Mouse (Mus musculus): ENCODE measurements around the gene Gnaz. TPM values are rescaled to one million over a fixed set of nuclear protein-coding genes. Genes with fewer than 3 reads are reported as not detected.

The Gnaz gene
- polyA plus RNA-seq, 1 experiment from 2014 or later, result 54.3 TPM

GRCm38 (mm10) chr10:75006889-75007662 lies 40.1 kb downstream of the Gnaz start:
- Histone ChIP-seq H3K27ac (ENCODE audit: low read length) (no peak overlapping the region), H3K4me3 (replicated peaks; ENCODE audit: low read length) (no peak overlapping the region), H3K4me2 (ENCODE audit: low read length) (no peak overlapping the region), H3K9me3 (ENCODE audit: control insufficient read depth, low read length) (no peaks in the 10 kb centered on the region), H3K4me1 (replicated peaks; ENCODE audit: control insufficient read depth, insufficient read depth, low read length) (peaks cover 13% of the 10 kb centered on the region), H3K36me3 (ENCODE audit: control insufficient read depth, insufficient read depth) (no peaks in the 10 kb centered on the region), H3K9ac (replicated peaks; ENCODE audit: low read depth, low read length) (no peak overlapping the region), H3K27me3 (replicated peaks; ENCODE audit: control insufficient read depth, insufficient read depth, low read length) (no peaks in the 10 kb centered on the region)
- 62% methylated on average over 8 of the region's 8 CpGs for WGBS
- peak; percentile 58 for ATAC-seq

- Histone ChIP-seq H3K36me3 (ENCODE audit: control insufficient read depth, insufficient read depth) (no peaks in the 10 kb centered on the region), H3K4me1 (replicated peaks; ENCODE audit: control insufficient read depth, insufficient read depth, low read length) (peaks cover 13% of the 10 kb centered on the region), H3K27me3 (replicated peaks; ENCODE audit: control insufficient read depth, insufficient read depth, low read length) (no peaks in the 10 kb centered on the region), H3K9me3 (ENCODE audit: control insufficient read depth, low read length) (no peaks in the 10 kb centered on the region), H3K4me2 (ENCODE audit: low read length) (no peak overlapping the region), H3K4me3 (replicated peaks; ENCODE audit: low read length) (no peak overlapping the region), H3K27ac (ENCODE audit: low read length) (no peak overlapping the region), H3K9ac (replicated peaks; ENCODE audit: low read depth, low read length) (no peak overlapping the region)
- WGBS, result 78% methylated on average over 15 of the region's 15 CpGs
- no peak for ATAC-seq
Measured at GRCm38 (mm10) chr10:75010704-75011103, 43.7 kb downstream of the Gnaz start.

- Histone ChIP-seq H3K4me1 (replicated peaks; ENCODE audit: control insufficient read depth, insufficient read depth, low read length) (peaks cover 3% of the 10 kb centered on the region), H3K36me3 (ENCODE audit: control insufficient read depth, insufficient read depth) (no peaks in the 10 kb centered on the region), H3K9ac (replicated peaks; ENCODE audit: low read depth, low read length) (no peak overlapping the region), H3K9me3 (ENCODE audit: control insufficient read depth, low read length) (no peaks in the 10 kb centered on the region), H3K27me3 (replicated peaks; ENCODE audit: control insufficient read depth, insufficient read depth, low read length) (no peaks in the 10 kb centered on the region), H3K4me3 (replicated peaks; ENCODE audit: low read length) (no peak overlapping the region), H3K4me2 (ENCODE audit: low read length) (no peak overlapping the region), H3K27ac (ENCODE audit: low read length) (no peak overlapping the region)
- 78% methylated on average over 14 of the region's 14 CpGs for WGBS
- no peak for ATAC-seq
Measured at GRCm38 (mm10) chr10:75015465-75015864, 48.5 kb downstream of the Gnaz start.

GRCm38 (mm10) chr10:75016481-75016880 lies 49.5 kb downstream of the Gnaz start:
- Histone ChIP-seq H3K27me3 (replicated peaks; ENCODE audit: control insufficient read depth, insufficient read depth, low read length) (no peaks in the 10 kb centered on the region), H3K4me1 (replicated peaks; ENCODE audit: control insufficient read depth, insufficient read depth, low read length) (no peaks in the 10 kb centered on the region), H3K27ac (ENCODE audit: low read length) (no peak overlapping the region), H3K36me3 (ENCODE audit: control insufficient read depth, insufficient read depth) (no peaks in the 10 kb centered on the region), H3K9me3 (ENCODE audit: control insufficient read depth, low read length) (no peaks in the 10 kb centered on the region), H3K4me2 (ENCODE audit: low read length) (no peak overlapping the region), H3K4me3 (replicated peaks; ENCODE audit: low read length) (no peak overlapping the region), H3K9ac (replicated peaks; ENCODE audit: low read depth, low read length) (no peak overlapping the region)
- 71% methylated on average over 4 of the region's 4 CpGs for WGBS
- no peak for ATAC-seq

- 79% methylated on average over 2 of the region's 2 CpGs for WGBS
- ATAC-seq, result no peak
- H3K27me3 ChIP-seq (replicated peaks; ENCODE audit: control insufficient read depth, insufficient read depth, low read length), result no peaks in the 10 kb centered on the region
- no peak overlapping the region for H3K4me3 ChIP-seq (replicated peaks; ENCODE audit: low read length)
- H3K36me3 ChIP-seq (ENCODE audit: control insufficient read depth, insufficient read depth), result no peaks in the 10 kb centered on the region
- H3K9ac ChIP-seq (replicated peaks; ENCODE audit: low read depth, low read length), result no peak overlapping the region
- H3K4me1 ChIP-seq (replicated peaks; ENCODE audit: control insufficient read depth, insufficient read depth, low read length), result no peaks in the 10 kb centered on the region
- H3K27ac ChIP-seq (ENCODE audit: low read length), result no peak overlapping the region
- H3K4me2 ChIP-seq (ENCODE audit: low read length), result no peak overlapping the region
- H3K9me3 ChIP-seq (ENCODE audit: control insufficient read depth, low read length), result no peaks in the 10 kb centered on the region
Measured at GRCm38 (mm10) chr10:75020271-75020670, 53.3 kb downstream of the Gnaz start.

GRCm38 (mm10) chr10:75021138-75021537 lies 54.2 kb downstream of the Gnaz start:
- no peak overlapping the region for H3K4me2 ChIP-seq (ENCODE audit: low read length)
- H3K9me3 ChIP-seq (ENCODE audit: control insufficient read depth, low read length), result no peaks in the 10 kb centered on the region
- no peak overlapping the region for H3K4me3 ChIP-seq (replicated peaks; ENCODE audit: low read length)
- WGBS, result 12% methylated on average over 6 of the region's 6 CpGs
- no peak overlapping the region for H3K9ac ChIP-seq (replicated peaks; ENCODE audit: low read depth, low read length)
- H3K36me3 ChIP-seq (ENCODE audit: control insufficient read depth, insufficient read depth), result no peaks in the 10 kb centered on the region
- H3K4me1 ChIP-seq (replicated peaks; ENCODE audit: control insufficient read depth, insufficient read depth, low read length), result no peaks in the 10 kb centered on the region
- ATAC-seq, result peak; percentile 57; the same call in 1 of the 2 replicates
- no peak overlapping the region for H3K27ac ChIP-seq (ENCODE audit: low read length)
- no peaks in the 10 kb centered on the region for H3K27me3 ChIP-seq (replicated peaks; ENCODE audit: control insufficient read depth, insufficient read depth, low read length)

- Histone ChIP-seq H3K36me3 (ENCODE audit: control insufficient read depth, insufficient read depth) (no peaks in the 10 kb centered on the region), H3K4me2 (ENCODE audit: low read length) (no peak overlapping the region), H3K9me3 (ENCODE audit: control insufficient read depth, low read length) (no peaks in the 10 kb centered on the region), H3K4me1 (replicated peaks; ENCODE audit: control insufficient read depth, insufficient read depth, low read length) (no peaks in the 10 kb centered on the region), H3K4me3 (replicated peaks; ENCODE audit: low read length) (no peak overlapping the region), H3K27ac (ENCODE audit: low read length) (no peak overlapping the region), H3K9ac (replicated peaks; ENCODE audit: low read depth, low read length) (no peak overlapping the region), H3K27me3 (replicated peaks; ENCODE audit: control insufficient read depth, insufficient read depth, low read length) (no peaks in the 10 kb centered on the region)
- 45% methylated on average over 8 of the region's 8 CpGs for WGBS
- 0 out of 2 replicates have a peak, but pooled peaks have one; percentile 26 for ATAC-seq
Measured at GRCm38 (mm10) chr10:75026491-75026890, 59.5 kb downstream of the Gnaz start.

- H3K27ac ChIP-seq (ENCODE audit: low read length), result no peak overlapping the region
- ATAC-seq, result no peak
- no peaks in the 10 kb centered on the region for H3K27me3 ChIP-seq (replicated peaks; ENCODE audit: control insufficient read depth, insufficient read depth, low read length)
- H3K9ac ChIP-seq (replicated peaks; ENCODE audit: low read depth, low read length), result no peak overlapping the region
- peaks cover 12% of the 10 kb centered on the region for H3K4me1 ChIP-seq (replicated peaks; ENCODE audit: control insufficient read depth, insufficient read depth, low read length)
- H3K36me3 ChIP-seq (ENCODE audit: control insufficient read depth, insufficient read depth), result no peaks in the 10 kb centered on the region
- no peak overlapping the region for H3K4me3 ChIP-seq (replicated peaks; ENCODE audit: low read length)
- WGBS, result 94% methylated on average over 8 of the region's 8 CpGs
- no peak overlapping the region for H3K4me2 ChIP-seq (ENCODE audit: low read length)
- no peaks in the 10 kb centered on the region for H3K9me3 ChIP-seq (ENCODE audit: control insufficient read depth, low read length)
Measured at GRCm38 (mm10) chr10:75028743-75029142, 61.8 kb downstream of the Gnaz start.

GRCm38 (mm10) chr10:75029677-75030076 lies 62.7 kb downstream of the Gnaz start:
- Histone ChIP-seq H3K4me1 (replicated peaks; ENCODE audit: control insufficient read depth, insufficient read depth, low read length) (peaks cover 12% of the 10 kb centered on the region), H3K27me3 (replicated peaks; ENCODE audit: control insufficient read depth, insufficient read depth, low read length) (no peaks in the 10 kb centered on the region), H3K36me3 (ENCODE audit: control insufficient read depth, insufficient read depth) (no peaks in the 10 kb centered on the region), H3K9ac (replicated peaks; ENCODE audit: low read depth, low read length) (no peak overlapping the region), H3K4me2 (ENCODE audit: low read length) (no peak overlapping the region), H3K9me3 (ENCODE audit: control insufficient read depth, low read length) (no peaks in the 10 kb centered on the region), H3K27ac (ENCODE audit: low read length) (no peak overlapping the region), H3K4me3 (replicated peaks; ENCODE audit: low read length) (no peak overlapping the region)
- 91% methylated on average over 3 of the region's 3 CpGs for WGBS
- ATAC-seq, result no peak
